ENCODE assay signal across 15 mouse cellular contexts in genomic region chr6:35257626-35258190, GRCm38 (mm10). TPM values are rescaled to one million over a fixed set of nuclear protein-coding genes. Genes with fewer than 3 reads are reported as not detected.
A peak's percentile ranks its signal among the peaks of the same experiment; 100 is the strongest.
DNase-seq lines count a peak whose midpoint lies in the region; ATAC-seq and TF ChIP-seq lines count a peak whose summit lies in the region.
"Had no signal": no experiment of that assay in that cellular context is flagged by ENCODE, and none has a peak within 500 bp of the region (broad histone marks: within the 10 kb centered on the region; RNA-seq: fewer than 3 reads in every experiment).

No protein-coding gene starts in this region.

- peaks cover 83% of the 10 kb centered on the region for H3K4me1 ChIP-seq in erythroblast, embryonic 14.5 days (ENCODE audit: control insufficient read depth)
- H3K4me1 ChIP-seq in liver, embryonic 11.5 days (replicated peaks; ENCODE audit: control insufficient read depth, insufficient read depth, low read length) = peaks cover 66% of the 10 kb centered on the region
- peaks cover 47% of the 10 kb centered on the region for H3K4me1 ChIP-seq in embryonic facial prominence, embryonic 15.5 days
- peaks cover 54% of the 10 kb centered on the region for H3K4me1 ChIP-seq in liver, postnatal 0 days (ENCODE audit: insufficient read depth)

- TF ChIP-seq EP300 in liver, postnatal 0 days (IDR thresholded peaks at IDR 0.05; ENCODE audit: low read depth) = no peak

- peaks cover 76% of the 10 kb centered on the region for H3K36me3 ChIP-seq in erythroblast, embryonic 14.5 days (ENCODE audit: control insufficient read depth)
- H3K36me3 ChIP-seq in liver, embryonic 11.5 days (ENCODE audit: control insufficient read depth, insufficient read depth, low read length) = peaks cover 10% of the 10 kb centered on the region; the same call in 1 of the 2 replicates
- H3K36me3 ChIP-seq in embryonic facial prominence, embryonic 15.5 days = peaks cover 25% of the 10 kb centered on the region
- peaks cover 28% of the 10 kb centered on the region for H3K36me3 ChIP-seq in liver, postnatal 0 days (replicated peaks; ENCODE audit: insufficient read depth, low read length)

- 67% methylated on average over 13 of the region's 13 CpGs for WGBS in liver, embryonic 11.5 days
- WGBS in embryonic facial prominence, embryonic 15.5 days = 50% methylated on average over 13 of the region's 13 CpGs
- 66% methylated on average over 13 of the region's 13 CpGs for WGBS in liver, postnatal 0 days (ENCODE audit: insufficient replicate concordance)

- ATAC-seq in erythroblast, adult 5-6 weeks (replicated peaks; ENCODE audit: low FRiP score, poor library complexity, severe bottlenecking) = no peak
- ATAC-seq in liver, embryonic 11.5 days (replicated peaks; ENCODE audit: low FRiP score) = no peak
- ATAC-seq in embryonic facial prominence, embryonic 15.5 days (ENCODE audit: insufficient number of reproducible peaks, low FRiP score, low TSS enrichment, low read depth) = no peak
- ATAC-seq in liver, postnatal 0 days = no peak
- ATAC-seq: forebrain, embryonic 16.5 days; intestine, embryonic 16.5 days had no signal

- peak overlapping the region; percentile 95 for H3K4me3 ChIP-seq in erythroblast, embryonic 14.5 days (replicated peaks)
- H3K4me3 ChIP-seq in liver, embryonic 11.5 days (ENCODE audit: low read depth, low read length) = 0 out of 2 replicates have a peak overlapping the region, but pooled peaks have one; percentile 0
- H3K4me3 ChIP-seq in embryonic facial prominence, embryonic 15.5 days (replicated peaks) = no peak overlapping the region
- peak overlapping the region; percentile 4; the same call in 1 of the 2 replicates for H3K4me3 ChIP-seq in liver, postnatal 0 days (ENCODE audit: low read depth, low read length)
- H3K4me3 ChIP-seq: gastrocnemius, adult 2 months; midbrain, embryonic 12.5 days had no signal

- H3K9me3 ChIP-seq in erythroblast, embryonic 14.5 days (ENCODE audit: control insufficient read depth, low read length) = no peaks in the 10 kb centered on the region
- no peaks in the 10 kb centered on the region for H3K9me3 ChIP-seq in liver, embryonic 11.5 days (ENCODE audit: control insufficient read depth, low read length)
- H3K9me3 ChIP-seq in embryonic facial prominence, embryonic 15.5 days (replicated peaks) = no peaks in the 10 kb centered on the region
- no peaks in the 10 kb centered on the region for H3K9me3 ChIP-seq in liver, postnatal 0 days (ENCODE audit: low read length)
- H3K9me3 ChIP-seq: midbrain, embryonic 12.5 days had no signal

- DNase-seq in liver, embryonic 11.5 days (ENCODE audit: low spot score) = no peak
- no peak for DNase-seq in liver
- no peak for DNase-seq in liver, postnatal 0 days
- no peak for DNase-seq in left cerebral cortex, postnatal 4 days
- no peak for DNase-seq in retina, embryonic 14.5 days (ENCODE audit: low spot score)
- DNase-seq: cerebellum, adult 11 months; cerebellum, postnatal 36 days; gastrocnemius, adult 2 months; kidney, postnatal 10 days had no signal

- peak overlapping the region; percentile 82 for H3K4me2 ChIP-seq in liver, embryonic 11.5 days
- H3K4me2 ChIP-seq in embryonic facial prominence, embryonic 15.5 days (replicated peaks) = 0 out of 2 replicates have a peak overlapping the region, but pooled peaks have one; percentile 4
- peak overlapping the region; percentile 78 for H3K4me2 ChIP-seq in liver, postnatal 0 days (ENCODE audit: low read depth, low read length)
- H3K4me2 ChIP-seq: midbrain, embryonic 12.5 days had no signal

- no peaks in the 10 kb centered on the region for H3K27me3 ChIP-seq in erythroblast, embryonic 14.5 days (ENCODE audit: control insufficient read depth)
- H3K27me3 ChIP-seq in liver, embryonic 11.5 days (replicated peaks; ENCODE audit: control insufficient read depth, insufficient read depth, low read length) = no peaks in the 10 kb centered on the region
- no peaks in the 10 kb centered on the region for H3K27me3 ChIP-seq in embryonic facial prominence, embryonic 15.5 days
- H3K27me3 ChIP-seq in liver, postnatal 0 days (ENCODE audit: insufficient read depth, low read length) = no peaks in the 10 kb centered on the region
- H3K27me3 ChIP-seq: midbrain, embryonic 12.5 days had no signal

- intact Hi-C loops in left cerebral cortex, postnatal 4 days (cut with DNase I) = loop anchor here (10.0 kb wide), 1 partner anchor 107 kb away; no protein-coding TSS in a partner anchor

- H3K9ac ChIP-seq in liver, embryonic 11.5 days (ENCODE audit: low read depth, low read length) = peak overlapping the region; percentile 23; the same call in 1 of the 2 replicates
- H3K9ac ChIP-seq in embryonic facial prominence, embryonic 15.5 days = no peak overlapping the region
- H3K9ac ChIP-seq in liver, postnatal 0 days (replicated peaks) = peak overlapping the region; percentile 38; the same call in 1 of the 2 replicates
- H3K9ac ChIP-seq: midbrain, embryonic 12.5 days had no signal

- no peak for TF ChIP-seq CTCF in liver, postnatal 0 days (IDR thresholded peaks at IDR 0.05; ENCODE audit: low read depth)

- H3K27ac ChIP-seq in liver, embryonic 11.5 days (ENCODE audit: low read depth, low read length) = peak overlapping the region; percentile 78; the same call in 1 of the 2 replicates
- H3K27ac ChIP-seq in embryonic facial prominence, embryonic 15.5 days (replicated peaks) = no peak overlapping the region
- H3K27ac ChIP-seq in liver, postnatal 0 days (ENCODE audit: low read depth) = peak overlapping the region; percentile 83
- H3K27ac ChIP-seq: midbrain, embryonic 12.5 days had no signal

RNA-seq across cellular contexts. Expression of gene Slc13a4, which starts 50.2 kb away (rescaled TPM):
- not detected in 2 replicates for polyA plus RNA-seq in erythroblast, embryonic 14.5 days (2012)
- total RNA-seq in erythroblast, adult 5-6 weeks (2015; ENCODE audit: low replicate concordance) = not detected in 2 replicates
- not detected in 2 replicates for total RNA-seq in erythroblast, adult 5-6 weeks (2017; ENCODE audit: low replicate concordance)
- polyA plus RNA-seq in liver, embryonic 11.5 days (2014; fragmentation: Nextera tagmentation; extraction: Ambion mirVana) = 0.15 and 0.31 TPM in 2 replicates
- polyA plus RNA-seq in embryonic facial prominence, embryonic 15.5 days (2015; fragmentation: Nextera tagmentation; extraction: Ambion mirVana) = 0.21 and 0.47 TPM in 2 replicates
- 0.02 TPM in 1 of 2 replicates, not detected in the other for polyA plus RNA-seq in liver, postnatal 0 days (2015; fragmentation: Nextera tagmentation; extraction: Ambion mirVana)
- 10 to 100 TPM; 11.6 to 12.0 TPM for total RNA-seq in left cerebral cortex, postnatal 4 days (2021)

Comparison
In these comparisons a context has a peak if more than half of its experiments do, and no peak if none do; other contexts are left out.
1. H3K4me2 ChIP-seq: peak in every context shown above with its lines; median percentile 82 in liver, embryonic 11.5 days; 78 in liver, postnatal 0 days; 4 in embryonic facial prominence, embryonic 15.5 days.